ENCODE assay signal across 8 mouse cellular contexts in the genomic region with DNA sequence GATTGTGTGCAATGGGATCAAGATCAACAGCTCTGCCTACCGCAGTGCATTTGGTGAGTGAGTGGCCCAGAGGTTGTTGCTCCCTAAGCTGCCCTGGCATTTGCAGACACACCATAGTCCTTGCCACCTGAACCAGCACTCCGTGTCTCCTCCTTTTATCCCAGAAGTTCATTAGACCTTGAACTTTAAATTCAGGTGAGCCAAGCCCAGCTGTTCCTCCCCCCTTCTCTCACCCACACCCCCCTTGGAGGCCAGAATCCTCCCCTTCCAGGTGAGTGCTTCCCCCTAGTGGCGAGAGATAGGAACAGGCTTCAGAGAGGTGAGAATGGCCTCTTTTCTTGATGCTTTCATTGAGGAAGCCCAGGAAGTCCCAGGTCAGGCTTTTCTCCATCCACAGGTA. TPM values are rescaled to one million over a fixed set of nuclear protein-coding genes. Genes with fewer than 3 reads are reported as not detected.
DNase-seq lines count a peak whose midpoint lies in the region; ATAC-seq and TF ChIP-seq lines count a peak whose summit lies in the region.

No protein-coding gene starts in this region.

- no peak overlapping the region for H3K9ac ChIP-seq in ES-Bruce4 (ENCODE audit: low read depth, poor library complexity, severe bottlenecking)
- no peak overlapping the region for H3K9ac ChIP-seq in kidney, postnatal 0 days (ENCODE audit: low read depth, low read length)

- no peak overlapping the region for H3K4me2 ChIP-seq in kidney, postnatal 0 days (ENCODE audit: low read length)

- no peak overlapping the region for H3K4me3 ChIP-seq in heart, embryonic 10.5 days
- no peak overlapping the region for H3K4me3 ChIP-seq in ES-Bruce4 (ENCODE audit: low read depth, low read length)
- H3K4me3 ChIP-seq in kidney, postnatal 0 days (replicated peaks; ENCODE audit: low read depth, low read length): no peak overlapping the region
- no peak overlapping the region for H3K4me3 ChIP-seq in small intestine, adult 2 months (ENCODE audit: low read depth, low read length)

- TF ChIP-seq POLR2A in ES-Bruce4 (IDR thresholded peaks at IDR 0.05; ENCODE audit: insufficient read depth, low read length): no peak
- no peak for TF ChIP-seq POLR2A in small intestine, adult 2 months (IDR thresholded peaks at IDR 0.05; ENCODE audit: low read depth, low read length)

- peak; percentile 39 for DNase-seq in heart, postnatal 4 days
- no peak for DNase-seq in heart, embryonic 10.5 days (ENCODE audit: low spot score)
- DNase-seq in c-Kit-negative CD71-positive TER-119-positive erythroid progenitor cells, embryonic 14.5 days (ENCODE audit: low read depth, low spot score): peak; percentile 11
- DNase-seq in kidney, postnatal 0 days (ENCODE audit: low spot score): peak; percentile 72
- DNase-seq in spleen, adult 12 weeks (ENCODE audit: low spot score): no peak
- DNase-seq in layer of hippocampus, postnatal 14 days (ENCODE audit: low spot score in 2 of 2): no peak

- peak; percentile 69 for ATAC-seq in kidney, postnatal 0 days (replicated peaks; ENCODE audit: low FRiP score, low read depth)

- WGBS in heart, embryonic 10.5 days: 28% methylated on average over 3 of the region's 3 CpGs
- WGBS in kidney, postnatal 0 days: 44% methylated on average over 3 of the region's 3 CpGs
- WGBS in small intestine, adult 2 months: 18% methylated on average over 3 of the region's 3 CpGs

- TF ChIP-seq CTCF in ES-Bruce4 (IDR thresholded peaks at IDR 0.05; ENCODE audit: low read depth, low read length): peak; percentile 89
- TF ChIP-seq CTCF in kidney, postnatal 0 days (IDR thresholded peaks at IDR 0.05; ENCODE audit: low read depth): peak; percentile 91
- TF ChIP-seq CTCF in small intestine, adult 2 months (IDR thresholded peaks at IDR 0.05; ENCODE audit: extremely low read depth, insufficient read length, insufficient replicate concordance, low read depth, low read length): peak; percentile 98; the same call in 1 of the 2 replicates

- TF ChIP-seq EP300 in ES-Bruce4 (IDR thresholded peaks at IDR 0.05; ENCODE audit: insufficient read depth, low read depth, low read length): no peak

- H3K27me3 ChIP-seq in heart, embryonic 10.5 days (ENCODE audit: insufficient read depth, poor library complexity, severe bottlenecking): no peaks in the 10 kb centered on the region
- no peaks in the 10 kb centered on the region for H3K27me3 ChIP-seq in ES-Bruce4 (ENCODE audit: control insufficient read depth, insufficient read depth, low read length, poor library complexity, severe bottlenecking)
- H3K27me3 ChIP-seq in kidney, postnatal 0 days (ENCODE audit: insufficient read depth, low read length): no peaks in the 10 kb centered on the region
- H3K27me3 ChIP-seq in small intestine, adult 2 months (ENCODE audit: control insufficient read depth, insufficient read depth, low read length): no peaks in the 10 kb centered on the region

- H3K4me1 ChIP-seq in heart, embryonic 10.5 days: peaks cover 4% of the 10 kb centered on the region; the same call in 1 of the 2 replicates
- H3K4me1 ChIP-seq in ES-Bruce4 (ENCODE audit: control insufficient read depth, insufficient read depth, low read length): no peaks in the 10 kb centered on the region
- no peaks in the 10 kb centered on the region for H3K4me1 ChIP-seq in kidney, postnatal 0 days (replicated peaks; ENCODE audit: insufficient read depth, low read length)
- H3K4me1 ChIP-seq in small intestine, adult 2 months (ENCODE audit: control insufficient read depth, insufficient read depth, insufficient read length, low read length): peaks cover 3% of the 10 kb centered on the region; the same call in 1 of the 2 replicates

- peaks cover 45% of the 10 kb centered on the region for H3K36me3 ChIP-seq in heart, embryonic 10.5 days
- no peaks in the 10 kb centered on the region for H3K36me3 ChIP-seq in ES-Bruce4 (ENCODE audit: control insufficient read depth, insufficient read depth, low read length, poor library complexity, severe bottlenecking)
- peaks cover 24% of the 10 kb centered on the region for H3K36me3 ChIP-seq in kidney, postnatal 0 days (ENCODE audit: insufficient read depth, low read length)
- peaks cover 3% of the 10 kb centered on the region for H3K36me3 ChIP-seq in small intestine, adult 2 months (ENCODE audit: control insufficient read depth, insufficient read depth, low read length)

- no peaks in the 10 kb centered on the region for H3K9me3 ChIP-seq in heart, embryonic 10.5 days
- no peaks in the 10 kb centered on the region for H3K9me3 ChIP-seq in ES-Bruce4 (replicated peaks; ENCODE audit: control insufficient read depth, insufficient read depth, low read length, poor library complexity, severe bottlenecking)
- no peaks in the 10 kb centered on the region for H3K9me3 ChIP-seq in kidney, postnatal 0 days (replicated peaks; ENCODE audit: low read length)

- H3K27ac ChIP-seq in heart, embryonic 10.5 days: no peak overlapping the region
- H3K27ac ChIP-seq in ES-Bruce4 (ENCODE audit: insufficient read depth, low read length): no peak overlapping the region
- no peak overlapping the region for H3K27ac ChIP-seq in kidney, postnatal 0 days
- no peak overlapping the region for H3K27ac ChIP-seq in small intestine, adult 2 months (ENCODE audit: insufficient read depth, low read depth, low read length)

RNA-seq across cellular contexts. Expression of gene Aifm2, which starts 19.3 kb away (rescaled TPM):
- total RNA-seq in heart, postnatal 4 days (2021): 10 to 100 TPM; 33.3 to 35.5 TPM
- polyA plus RNA-seq in heart, embryonic 10.5 days (2016; fragmentation: Nextera tagmentation; extraction: Ambion mirVana): 13.1 and 23.0 TPM in 2 replicates
- 8.2 and 9.5 TPM in 2 replicates for polyA plus RNA-seq in ES-Bruce4 (2011; ENCODE audit: insufficient read depth, insufficient read length, low read depth, missing spikeins)
- polyA plus RNA-seq in kidney, postnatal 0 days (2015; fragmentation: Nextera tagmentation; extraction: Ambion mirVana): 21.4 and 22.1 TPM in 2 replicates
- polyA plus RNA-seq in small intestine, adult 2 months (2012; rRNA removed): 4.9 and 6.7 TPM in 2 replicates
- total RNA-seq in layer of hippocampus, postnatal 14 days (2021): 1 to 10 TPM; 5.2 to 5.6 TPM

RNA-seq across cellular contexts. Expression of gene Tysnd1, which starts 39.1 kb away (rescaled TPM):
- total RNA-seq in heart, postnatal 4 days (2021): 10 to 100 TPM; 21.0 to 22.6 TPM
- 26.8 and 39.2 TPM in 2 replicates for polyA plus RNA-seq in heart, embryonic 10.5 days (2016; fragmentation: Nextera tagmentation; extraction: Ambion mirVana)
- 11.2 and 17.2 TPM in 2 replicates for polyA plus RNA-seq in ES-Bruce4 (2011; ENCODE audit: insufficient read depth, insufficient read length, low read depth, missing spikeins)
- 41.2 and 49.6 TPM in 2 replicates for polyA plus RNA-seq in kidney, postnatal 0 days (2015; fragmentation: Nextera tagmentation; extraction: Ambion mirVana)
- 83.5 and 110 TPM in 2 replicates for polyA plus RNA-seq in small intestine, adult 2 months (2012; rRNA removed)
- 10 to 100 TPM; 26.3 to 29.6 TPM for total RNA-seq in layer of hippocampus, postnatal 14 days (2021)

RNA-seq across cellular contexts. Expression of gene H2afy2, which starts 49.6 kb away (rescaled TPM):
- total RNA-seq in heart, postnatal 4 days (2021): 10 to 100 TPM; 22.8 to 24.4 TPM
- 80.4 and 148 TPM in 2 replicates for polyA plus RNA-seq in heart, embryonic 10.5 days (2016; fragmentation: Nextera tagmentation; extraction: Ambion mirVana)
- 16.8 and 21.6 TPM in 2 replicates for polyA plus RNA-seq in ES-Bruce4 (2011; ENCODE audit: insufficient read depth, insufficient read length, low read depth, missing spikeins)
- polyA plus RNA-seq in kidney, postnatal 0 days (2015; fragmentation: Nextera tagmentation; extraction: Ambion mirVana): 83.0 and 87.4 TPM in 2 replicates
- polyA plus RNA-seq in small intestine, adult 2 months (2012; rRNA removed): 0.98 and 1.6 TPM in 2 replicates
- total RNA-seq in layer of hippocampus, postnatal 14 days (2021): 10 to 100 TPM; 20.2 to 23.4 TPM

RNA-seq across cellular contexts. Expression of gene Sar1a, which starts 54.3 kb away (rescaled TPM):
- total RNA-seq in heart, postnatal 4 days (2021): 100 to 1,000 TPM; 151 to 153 TPM
- 187 and 218 TPM in 2 replicates for polyA plus RNA-seq in heart, embryonic 10.5 days (2016; fragmentation: Nextera tagmentation; extraction: Ambion mirVana)
- polyA plus RNA-seq in ES-Bruce4 (2011; ENCODE audit: insufficient read depth, insufficient read length, low read depth, missing spikeins): 131 and 136 TPM in 2 replicates
- polyA plus RNA-seq in kidney, postnatal 0 days (2015; fragmentation: Nextera tagmentation; extraction: Ambion mirVana): 184 and 205 TPM in 2 replicates
- polyA plus RNA-seq in small intestine, adult 2 months (2012; rRNA removed): 16.3 and 22.9 TPM in 2 replicates
- total RNA-seq in layer of hippocampus, postnatal 14 days (2021): 100 to 1,000 TPM; 118 to 121 TPM

Comparison
In these comparisons a context has a peak if more than half of its experiments do, and no peak if none do; other contexts are left out.
1. DNase-seq: peak in heart, postnatal 4 days (single experiment), c-Kit-negative CD71-positive TER-119-positive erythroid progenitor cells, embryonic 14.5 days (single experiment) and kidney, postnatal 0 days (single experiment); none in heart, embryonic 10.5 days (single experiment), spleen, adult 12 weeks (single experiment) and layer of hippocampus, postnatal 14 days (0 of 2).
2. Peak in every context shown above with its lines, with median percentiles within 50 percentile points of each other: CTCF ChIP-seq.